Mouse (Mus musculus): ENCODE results near the gene Inip.
"Not testable (repeated sequence)": the region's sequence is repeated elsewhere in the genome, so short reads cannot be mapped to it uniquely, and the experiment has no call there.

Inip gene

DNA sequence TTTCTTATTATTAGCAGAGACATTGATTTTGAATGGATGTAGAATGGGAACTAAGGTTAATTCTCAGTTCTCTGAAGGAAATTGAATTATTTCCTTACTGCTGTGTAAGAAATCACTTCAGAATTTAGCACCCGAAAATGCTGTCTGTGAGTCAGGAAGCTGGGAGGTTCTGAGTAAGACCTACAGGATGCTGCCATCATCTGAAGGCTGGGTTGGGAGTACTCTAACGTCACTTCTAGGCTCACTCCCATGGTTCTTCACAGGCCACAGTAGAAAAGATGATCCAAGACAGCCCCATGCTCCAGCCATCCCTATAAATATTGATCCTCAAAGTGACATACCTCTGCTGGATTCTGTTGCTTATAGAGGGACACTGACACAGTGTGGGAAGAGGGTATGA, 6.1 kb upstream of the Inip start:
- no peak for DNase-seq

DNA sequence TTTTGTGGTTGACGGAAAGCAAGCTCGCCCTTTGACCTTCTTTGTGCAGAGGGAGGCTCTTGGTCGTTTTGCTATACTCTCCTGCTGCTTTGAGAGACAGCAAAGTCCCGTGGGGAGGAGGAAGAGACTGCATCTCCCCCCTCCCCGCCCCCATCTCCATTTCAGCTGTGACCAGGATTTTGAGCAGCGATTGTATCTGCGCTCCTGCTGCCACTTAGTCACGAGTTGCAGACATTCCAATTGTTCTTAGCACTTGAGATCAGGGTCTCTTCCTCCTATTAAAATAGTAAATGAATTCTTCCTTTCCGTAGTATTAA, 5.4 kb upstream of the Inip start:
- DNase-seq: no peak

DNA sequence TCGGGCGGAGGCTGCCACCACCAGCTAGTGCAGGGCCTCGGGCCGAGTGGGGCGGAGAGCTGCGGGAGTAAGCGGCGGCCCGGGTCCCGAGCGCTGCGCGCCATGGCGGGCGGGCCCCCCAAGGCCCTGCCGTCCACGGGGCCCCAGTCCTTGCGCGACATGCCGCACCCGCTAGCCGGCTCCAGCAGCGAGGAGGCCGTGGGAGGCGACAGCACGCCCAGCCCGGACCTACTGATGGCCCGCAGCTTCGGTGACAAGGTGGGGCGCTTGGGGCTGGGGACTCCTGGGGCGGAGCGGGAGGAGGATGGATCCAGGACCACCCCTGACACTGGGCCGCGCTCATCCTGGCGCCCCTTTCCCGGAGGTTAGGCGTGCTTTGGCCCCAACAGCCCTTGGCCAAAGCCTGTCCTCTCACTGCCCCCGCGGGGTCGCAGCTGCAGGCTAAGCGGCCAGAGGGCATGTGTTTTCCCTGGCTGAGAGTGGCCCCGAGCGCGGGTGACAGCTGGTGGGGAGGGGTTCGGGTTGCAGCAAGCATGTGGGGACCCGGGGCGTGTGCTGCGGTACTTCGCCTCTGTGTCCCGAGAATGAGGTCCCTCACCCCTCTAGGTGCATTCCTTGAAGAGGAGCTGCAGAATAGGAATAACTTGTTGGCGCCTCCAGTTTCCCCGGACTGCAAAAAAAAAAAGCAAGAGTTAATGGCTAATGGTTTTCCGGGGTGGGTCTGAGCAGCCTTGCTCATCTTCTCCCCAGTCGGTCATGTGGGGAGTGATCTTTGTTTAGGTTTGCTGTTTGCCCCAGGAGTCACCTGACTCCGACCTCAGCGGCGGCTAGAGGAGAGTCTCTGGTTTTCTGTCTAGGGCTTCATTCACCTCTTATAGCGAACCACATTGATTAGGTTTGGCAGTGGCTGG, 4.8 kb upstream of the Inip start:
- DNase-seq: peak; percentile 75 to 84

DNA sequence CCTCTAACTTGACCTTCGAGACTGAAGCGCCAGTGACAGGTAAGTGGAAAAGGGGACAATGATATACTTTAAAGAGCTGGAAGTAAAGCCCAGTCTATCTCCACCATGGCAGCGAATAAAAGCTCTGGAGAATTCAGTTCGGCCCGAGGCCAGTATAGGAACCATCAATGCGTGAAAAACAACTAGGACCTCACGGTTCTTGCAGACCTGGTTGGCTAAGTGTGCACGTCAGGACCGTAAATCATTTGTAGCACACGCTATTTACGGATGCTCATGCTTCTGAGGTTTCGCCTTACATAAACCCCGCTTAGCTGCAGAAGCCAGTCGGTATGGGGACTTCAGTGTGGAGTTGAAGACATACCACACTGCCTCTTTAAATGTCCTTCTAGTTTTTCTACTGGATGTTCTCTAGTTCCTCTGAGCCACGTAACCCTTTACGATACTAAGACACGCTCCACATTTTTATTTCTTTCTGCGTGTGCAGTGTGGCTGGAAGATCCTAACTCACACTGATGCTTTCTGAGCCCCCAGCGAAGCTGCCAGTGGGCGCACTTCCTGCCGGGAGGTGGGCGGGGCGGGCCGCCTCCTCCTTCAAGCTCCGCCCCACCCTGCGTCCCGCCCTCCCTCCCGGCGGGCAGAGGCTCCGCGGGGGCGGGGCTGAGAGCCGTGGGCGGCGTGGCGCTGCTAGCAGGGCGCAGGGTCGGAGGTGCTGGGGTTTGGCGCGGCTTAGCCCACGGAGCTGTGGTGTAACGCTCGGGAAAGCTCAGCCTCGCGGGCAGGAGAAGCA, 4.0 kb upstream of the Inip start, which contains the start of gene Snx30:
Gene Snx30, plus strand, starts transcription at position 660 of the 787 bp plus-strand sequence.
- peak; percentile 90 to 96 for DNase-seq

DNA sequence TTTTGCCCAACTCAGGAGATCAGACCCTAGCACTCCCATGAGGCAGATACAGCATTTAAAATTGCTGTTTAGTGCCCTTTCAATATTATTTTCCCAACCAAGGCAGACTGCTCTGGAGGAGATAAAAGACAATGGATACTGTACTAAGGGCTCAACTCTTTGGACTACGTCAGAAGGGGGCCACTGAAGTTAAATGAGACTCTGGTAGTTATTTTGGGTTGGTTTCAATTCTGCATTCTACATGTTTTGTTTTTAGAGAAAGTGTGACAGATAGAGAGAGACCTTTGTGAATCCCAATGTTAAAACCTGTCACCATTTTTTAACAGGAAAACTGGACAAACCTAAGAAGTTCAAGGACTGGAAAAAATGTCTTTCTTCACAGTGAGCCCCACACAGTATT, 3.4 kb upstream of the Inip start:
- no peak for DNase-seq

DNA sequence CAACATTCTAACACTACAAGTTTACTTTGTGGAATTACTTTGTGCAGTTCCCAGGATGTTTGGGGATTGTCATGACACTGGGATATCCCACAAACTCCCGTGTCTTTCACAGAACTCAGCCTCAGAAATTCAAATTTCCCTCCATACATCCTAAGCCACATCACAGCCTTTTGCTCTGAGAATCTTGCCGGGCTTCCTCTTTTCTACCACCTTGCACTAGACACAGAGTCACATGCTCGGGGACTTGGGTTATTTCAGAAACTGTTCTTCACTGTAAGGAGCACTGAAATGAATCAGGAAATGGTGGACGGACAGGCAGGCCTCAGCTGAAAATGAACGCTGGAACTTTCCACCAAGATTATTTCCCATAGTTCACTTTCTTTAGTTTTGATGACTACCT, 2.0 kb upstream of the Inip start:
- no peak for DNase-seq

DNA sequence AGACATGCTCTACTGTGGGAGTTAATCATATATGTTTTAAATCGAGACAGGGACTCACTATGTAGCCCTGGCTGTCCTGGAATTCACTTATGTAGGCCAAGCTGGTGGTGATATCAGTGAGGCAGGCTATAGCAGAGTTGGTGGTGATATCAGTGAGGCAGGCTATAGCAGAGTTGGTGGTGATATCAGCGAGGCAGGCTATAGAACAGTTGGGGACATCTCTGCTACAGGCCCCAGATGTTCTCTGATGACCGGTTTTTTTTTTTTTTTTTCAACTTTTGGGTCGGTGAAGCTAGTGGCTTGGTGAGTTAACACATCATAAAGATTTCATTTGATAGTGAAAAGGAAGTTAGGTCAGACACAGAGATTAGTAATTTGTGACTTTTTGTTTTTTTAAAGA, 1.4 kb upstream of the Inip start:
- DNase-seq: no peak

DNA sequence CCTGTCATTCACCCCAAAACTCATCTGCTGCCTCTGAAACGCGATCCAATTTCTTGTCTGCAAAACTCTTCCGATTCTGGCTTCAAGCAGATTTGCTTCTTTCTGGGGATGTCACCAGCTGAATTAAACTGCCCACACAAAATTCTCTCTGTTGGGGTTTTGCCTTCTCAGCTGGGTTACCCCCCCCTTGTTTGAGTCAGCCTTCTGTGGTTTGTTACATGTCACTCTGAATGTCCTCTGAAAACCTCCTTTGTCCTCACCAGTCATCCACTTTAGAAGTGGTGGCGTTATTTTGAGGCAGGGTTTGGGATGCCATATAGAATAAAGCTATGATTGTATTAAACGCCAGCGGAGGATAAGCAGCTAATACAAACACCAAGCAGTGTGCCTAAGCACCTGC, 718 bp upstream of the Inip start:
- no peak for DNase-seq

DNA sequence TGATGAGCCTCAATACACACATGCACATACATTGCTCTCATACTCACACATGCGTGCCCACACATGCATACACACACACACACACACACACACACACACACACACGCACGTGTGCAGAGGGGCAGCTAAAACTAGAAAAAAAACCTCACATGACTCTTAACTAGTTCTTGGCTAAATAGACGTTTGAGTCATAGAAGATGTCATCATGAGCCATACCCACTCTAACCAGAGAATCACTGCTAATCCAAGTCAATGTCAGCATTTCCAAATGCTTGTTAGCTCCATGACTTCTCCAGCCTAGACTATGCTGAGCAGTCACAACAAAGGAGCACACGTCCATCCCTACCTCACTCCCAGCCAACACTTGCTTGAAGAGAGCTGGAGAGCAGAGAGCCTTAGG, 1.2 kb downstream of the Inip start:
- no peak for DNase-seq

DNA sequence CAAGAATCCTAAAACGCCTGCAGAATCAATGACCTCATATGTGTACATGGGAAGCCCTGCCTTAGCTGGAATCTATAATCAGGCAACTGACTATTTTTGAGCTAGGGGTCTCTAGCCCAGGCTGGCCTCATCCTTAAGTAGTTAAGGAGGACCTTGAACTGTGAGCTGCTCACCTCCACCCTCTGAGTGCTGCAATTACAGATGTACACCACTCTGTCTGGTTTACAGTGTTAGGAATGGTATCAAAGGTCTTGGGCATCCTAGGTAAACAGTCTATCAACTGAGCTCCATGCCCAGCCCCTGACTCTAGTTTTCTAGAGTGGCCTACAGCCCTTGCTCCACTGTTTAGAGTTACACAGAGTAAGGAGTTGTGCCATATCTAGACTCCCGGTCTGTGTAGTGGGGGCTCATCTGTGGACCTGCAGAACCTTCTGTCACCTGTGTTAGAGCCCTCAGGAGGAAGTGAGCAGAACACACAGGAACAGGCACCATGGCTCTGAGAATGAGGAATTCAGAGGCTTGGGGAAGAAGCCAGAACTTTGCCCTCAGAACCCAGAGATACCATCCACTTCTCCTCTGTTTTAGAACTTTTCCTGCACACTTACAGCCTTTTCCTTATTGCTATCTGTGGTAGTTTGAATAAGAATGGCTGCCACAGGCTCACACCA, 5.5 kb downstream of the Inip start:
- no peak for DNase-seq

DNA sequence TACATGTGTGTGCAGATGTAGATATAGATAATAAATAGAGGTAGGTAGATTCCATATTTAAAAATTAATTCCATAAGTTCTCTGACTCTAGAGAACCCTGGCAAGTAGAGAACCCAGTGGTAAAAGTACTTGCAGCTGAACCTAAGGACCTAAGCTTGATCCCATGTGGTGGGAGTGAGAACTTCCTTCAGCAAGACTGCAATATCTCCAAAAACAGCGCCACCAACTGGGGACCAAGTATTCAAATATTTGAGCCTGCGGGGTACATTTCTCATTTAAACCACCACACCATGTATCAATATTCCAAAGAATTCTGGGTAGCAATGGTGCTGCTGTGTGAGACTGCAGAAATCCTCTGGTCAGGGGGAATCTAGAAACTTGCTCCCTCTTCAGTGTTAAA, 7.3 kb downstream of the Inip start:
- no peak for DNase-seq

DNA sequence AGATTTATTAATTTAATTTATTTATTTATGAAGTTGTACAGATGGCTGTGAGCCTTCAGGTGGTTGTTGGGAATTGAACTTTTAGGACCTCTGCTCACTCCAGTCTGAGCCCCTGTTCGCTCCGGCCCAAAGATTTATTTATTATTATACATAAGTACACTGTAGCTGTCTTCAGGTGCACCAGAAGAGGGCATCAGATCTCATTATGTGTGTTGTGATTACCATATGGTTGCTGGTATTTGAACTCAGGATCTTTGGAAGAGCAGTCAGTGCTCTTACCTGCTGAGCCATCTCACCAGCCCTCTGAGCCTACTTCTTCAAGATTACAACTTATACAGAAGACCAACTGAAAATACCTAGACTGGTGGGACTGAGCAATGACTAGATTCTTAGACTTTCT, 7.8 kb downstream of the Inip start:
- not testable (repeated sequence) for DNase-seq

DNA sequence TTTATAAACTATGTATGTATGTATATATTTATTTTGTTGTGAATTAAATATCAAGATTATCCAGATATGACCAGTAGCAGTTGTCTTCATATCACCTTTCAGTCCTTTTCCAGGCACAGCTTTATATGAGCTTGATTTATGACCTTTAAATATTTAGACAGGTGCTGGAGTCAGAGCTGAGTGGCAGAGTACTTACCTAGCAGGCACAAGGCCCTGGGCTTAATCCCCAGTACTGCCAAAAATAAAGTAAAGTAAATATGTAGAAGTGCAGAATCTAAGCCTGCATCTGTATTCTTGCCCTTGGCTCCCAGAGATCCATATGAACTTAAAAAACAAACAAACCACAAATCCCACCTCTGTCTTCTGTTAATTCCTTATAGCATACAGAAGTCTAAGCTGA, 12.4 kb downstream of the Inip start:
- no peak for DNase-seq

DNA sequence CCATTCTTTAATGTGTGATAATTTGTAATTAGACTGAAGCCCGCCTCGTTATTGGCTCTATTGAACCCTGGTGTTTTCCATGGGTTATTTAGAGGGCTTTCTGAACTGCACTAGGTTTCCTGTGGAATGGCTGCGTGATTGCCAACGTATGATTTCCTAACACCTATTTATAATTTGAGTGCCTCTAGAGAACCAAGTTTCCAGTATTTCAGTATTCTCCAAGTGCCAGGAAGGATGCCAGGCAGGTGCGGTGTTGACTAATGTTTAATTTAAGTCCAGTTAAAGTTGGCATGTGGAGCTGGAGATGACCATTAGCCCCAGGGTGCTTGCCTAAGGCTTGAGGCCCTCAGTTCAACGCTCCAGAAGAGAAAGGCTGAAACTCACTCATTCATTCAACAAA, 14.3 kb downstream of the Inip start:
- peak; percentile 32 to 44 for DNase-seq

DNA sequence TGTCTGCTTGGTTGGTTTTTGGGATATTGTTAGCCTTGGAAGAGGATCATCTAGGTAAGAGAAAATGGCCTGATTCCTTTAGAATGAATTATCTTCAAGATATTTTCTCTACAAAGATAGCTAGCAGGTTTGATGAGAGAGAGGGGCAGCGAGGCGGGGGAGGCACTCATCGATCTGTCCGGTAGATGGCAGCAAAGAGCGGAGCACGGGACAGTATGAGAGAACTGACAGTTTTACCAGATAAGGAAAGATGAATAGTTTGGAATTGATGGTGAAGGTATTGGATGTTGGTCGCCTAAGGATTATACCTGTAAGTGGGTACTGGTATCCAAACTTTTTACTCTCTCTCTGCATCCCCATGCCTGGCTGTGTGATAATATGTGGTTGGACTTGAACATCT, 14.7 kb downstream of the Inip start:
- peak; percentile 62 to 89 for DNase-seq

DNA sequence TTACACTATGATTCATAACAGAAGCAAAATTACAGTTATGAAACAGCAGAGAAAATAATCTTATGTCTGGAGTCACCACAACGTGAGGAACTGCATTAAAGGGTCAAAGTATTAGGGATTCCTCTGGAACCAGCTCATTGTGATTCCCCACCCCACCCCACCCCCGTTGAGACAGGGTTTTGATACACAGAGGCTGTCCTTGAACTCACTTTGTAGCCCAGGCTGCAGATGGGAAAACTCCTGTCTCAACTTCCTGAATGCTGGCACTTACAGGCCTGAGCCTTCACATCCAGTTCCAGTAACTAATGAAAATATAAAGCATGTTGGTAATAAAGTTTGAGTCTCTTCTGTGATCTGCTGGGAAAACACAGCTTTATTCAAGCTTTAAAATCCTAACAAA, 16.0 kb downstream of the Inip start:
- DNase-seq: no peak

DNA sequence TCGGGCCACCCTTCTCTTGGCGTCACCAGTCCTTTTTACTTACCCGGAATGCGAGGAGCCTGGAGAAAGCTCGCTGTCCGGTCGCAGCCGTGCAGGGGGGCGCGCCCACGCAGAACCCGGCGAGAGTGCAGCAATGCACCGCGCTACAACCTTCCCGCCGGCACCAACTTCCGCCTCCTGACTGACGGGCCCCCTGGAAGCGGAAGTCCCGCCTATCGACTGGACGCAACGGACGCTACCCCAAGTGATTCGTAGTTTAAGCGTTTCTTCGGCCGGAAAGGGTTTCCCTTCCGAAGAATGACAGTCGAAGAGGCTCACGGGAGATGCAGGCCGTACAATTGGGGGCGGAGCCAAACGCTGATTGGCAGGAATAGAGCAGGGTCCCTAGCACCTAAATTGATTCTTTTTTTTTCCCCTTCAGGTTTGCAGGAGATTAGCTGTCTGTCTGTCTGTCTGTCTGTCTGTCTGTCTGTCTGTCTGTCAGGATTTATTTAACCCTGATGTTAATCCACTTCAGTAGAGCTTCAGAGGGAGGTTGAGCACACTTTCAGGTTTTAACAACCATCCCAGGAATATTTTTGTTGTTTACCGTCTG, 17.6 kb downstream of the Inip start:
- DNase-seq: peak; percentile 97 to 98

DNA sequence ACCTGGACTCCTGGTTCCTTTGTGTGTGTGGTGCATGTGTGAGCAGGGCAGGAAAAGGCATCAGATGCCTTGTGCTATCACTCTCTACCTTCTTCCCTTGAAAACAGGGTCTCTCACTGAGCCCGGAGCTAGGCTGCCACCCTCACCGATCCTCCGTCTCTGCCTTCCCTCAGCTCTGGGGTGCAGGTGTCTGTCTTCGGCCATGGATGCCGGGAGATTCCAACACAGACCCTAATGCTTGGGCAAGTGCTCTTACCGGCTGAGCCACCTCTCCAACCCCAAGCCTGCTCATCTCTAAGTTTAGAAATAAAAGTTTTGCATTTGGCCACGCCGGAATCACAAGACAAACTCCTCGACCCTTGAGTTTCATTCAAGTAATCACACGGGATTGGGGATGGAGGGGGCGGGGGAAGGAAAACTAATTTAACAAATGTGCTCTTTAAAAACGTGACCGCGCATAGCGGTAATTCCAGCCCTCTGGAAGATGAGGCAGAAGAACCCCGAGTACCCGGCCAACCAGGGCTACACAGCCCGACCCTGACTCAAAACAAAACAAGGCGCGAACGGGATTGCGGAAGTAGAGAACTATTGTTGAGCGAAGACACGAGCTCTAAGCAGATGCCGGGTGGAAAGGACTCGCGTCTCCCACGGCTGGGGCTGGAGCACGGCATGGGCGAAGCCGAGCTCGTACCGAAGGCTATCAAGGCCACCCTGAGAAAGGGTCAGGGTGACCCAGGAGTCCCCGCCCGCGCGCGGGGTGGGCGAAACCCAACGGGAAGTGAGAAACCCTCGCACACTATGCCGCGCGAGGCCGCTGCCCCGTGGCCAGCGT, 18.3 kb downstream of the Inip start:
- DNase-seq: peak in 1 of 2 experiments; percentile 16

DNA sequence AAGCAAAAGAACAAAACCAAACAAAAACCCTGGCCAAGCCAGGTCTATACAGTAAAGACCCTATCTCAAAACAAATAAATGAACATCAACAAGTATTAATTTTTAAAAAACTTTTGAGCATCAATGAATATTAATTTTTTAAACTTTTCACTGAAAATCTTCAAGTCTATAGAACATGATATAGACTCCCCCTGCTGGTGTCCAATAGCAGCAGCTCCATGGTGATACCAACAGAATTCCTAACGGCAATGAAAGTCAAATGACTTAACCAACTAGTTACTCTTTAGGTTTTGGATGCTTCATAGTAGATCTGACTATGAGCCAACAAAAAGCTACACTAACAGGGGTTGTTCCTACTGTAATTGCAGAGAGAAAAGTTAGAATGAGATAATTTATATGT, 20.8 kb downstream of the Inip start:
- DNase-seq: peak; percentile 41 to 45

DNA sequence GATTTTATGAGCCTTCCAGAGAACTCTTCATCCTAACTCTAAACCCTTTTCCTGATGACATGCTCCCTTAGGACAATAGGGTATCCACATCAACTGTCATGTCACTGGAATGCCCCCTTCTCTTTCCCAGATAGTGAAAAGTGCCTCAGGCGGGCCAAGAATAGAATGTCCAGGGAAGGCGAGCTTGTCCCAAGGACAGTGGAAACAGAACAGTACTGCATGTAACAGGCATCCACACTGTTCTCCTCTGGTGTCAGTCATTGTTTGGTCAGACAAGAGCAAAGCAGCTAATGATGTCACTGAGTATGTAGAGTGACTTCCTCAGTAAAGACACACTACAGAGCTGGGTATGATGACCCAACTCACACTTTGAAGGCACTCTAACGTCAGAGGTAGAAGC, 23.6 kb downstream of the Inip start:
- no peak for DNase-seq

DNA sequence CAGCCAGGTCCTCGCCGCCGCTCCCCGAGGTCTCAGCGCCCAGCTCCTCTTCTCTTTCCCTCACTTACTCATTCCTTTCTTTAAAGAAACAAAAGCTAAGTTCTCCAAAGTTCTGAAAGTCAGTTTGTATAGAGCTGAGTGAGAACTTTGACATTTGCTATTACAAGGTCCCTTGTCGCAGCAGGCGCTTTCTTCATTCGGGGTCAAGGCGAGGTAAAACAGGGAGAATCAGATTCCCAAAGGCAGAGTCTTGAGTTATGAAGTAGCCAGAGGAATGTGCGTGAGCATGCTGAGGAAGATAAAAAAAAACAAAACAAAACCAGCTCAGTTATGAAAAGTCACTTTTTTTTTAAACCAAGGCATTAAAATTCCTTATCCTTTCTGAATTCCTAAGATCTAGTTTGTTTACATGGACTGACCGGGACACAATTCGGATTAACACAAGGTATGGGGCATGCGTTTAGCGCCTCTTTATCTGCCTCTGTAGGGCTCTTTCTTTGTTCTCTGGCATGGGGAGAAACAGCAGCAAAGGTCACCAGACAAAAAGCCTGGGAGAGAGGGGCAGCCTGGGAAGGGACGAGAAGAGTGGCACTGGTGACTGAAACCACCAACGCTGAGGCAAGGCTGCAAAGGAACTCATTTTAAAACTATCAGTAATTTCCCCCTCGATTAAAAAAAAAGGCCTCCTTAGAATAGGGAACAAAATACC, 29.1 kb downstream of the Inip start:
- DNase-seq: no peak

DNA sequence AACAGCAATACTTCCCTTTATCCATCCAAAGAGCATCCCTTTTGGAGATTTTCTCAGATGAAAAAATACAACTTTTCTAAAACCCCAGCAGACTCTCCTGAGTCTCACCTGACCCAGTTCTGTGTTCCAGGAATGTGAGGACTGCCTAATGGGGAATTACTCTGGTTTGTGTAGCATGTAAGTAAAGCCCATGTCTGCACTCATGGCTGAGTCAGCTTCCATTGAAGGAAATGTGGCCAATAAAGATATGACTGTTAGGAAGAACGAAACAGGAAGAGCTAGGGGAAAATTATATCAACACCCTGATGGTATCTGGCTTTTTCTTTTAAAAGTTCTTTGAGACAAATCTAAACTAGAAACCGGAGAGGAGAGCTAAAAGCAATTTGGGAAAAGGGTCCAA, 33.7 kb downstream of the Inip start:
- DNase-seq: no peak
